Mouse (Mus musculus) stomach, postnatal 0 days (tissue): ENCODE data around the gene Gatb.

ENCODE experiments used
- CTCF ChIP-seq: IDR thresholded peaks from 2 replicates; pipeline ENCODE4 v1.5.1; 2016; ENCODE audit warnings: antibody characterized with exemption, low read depth, mild to moderate bottlenecking, moderate library complexity
- EP300 ChIP-seq: optimal IDR thresholded peaks from 2 replicates; pipeline ENCODE3; 2016; ENCODE audit warnings: antibody characterized with exemption

DNA sequence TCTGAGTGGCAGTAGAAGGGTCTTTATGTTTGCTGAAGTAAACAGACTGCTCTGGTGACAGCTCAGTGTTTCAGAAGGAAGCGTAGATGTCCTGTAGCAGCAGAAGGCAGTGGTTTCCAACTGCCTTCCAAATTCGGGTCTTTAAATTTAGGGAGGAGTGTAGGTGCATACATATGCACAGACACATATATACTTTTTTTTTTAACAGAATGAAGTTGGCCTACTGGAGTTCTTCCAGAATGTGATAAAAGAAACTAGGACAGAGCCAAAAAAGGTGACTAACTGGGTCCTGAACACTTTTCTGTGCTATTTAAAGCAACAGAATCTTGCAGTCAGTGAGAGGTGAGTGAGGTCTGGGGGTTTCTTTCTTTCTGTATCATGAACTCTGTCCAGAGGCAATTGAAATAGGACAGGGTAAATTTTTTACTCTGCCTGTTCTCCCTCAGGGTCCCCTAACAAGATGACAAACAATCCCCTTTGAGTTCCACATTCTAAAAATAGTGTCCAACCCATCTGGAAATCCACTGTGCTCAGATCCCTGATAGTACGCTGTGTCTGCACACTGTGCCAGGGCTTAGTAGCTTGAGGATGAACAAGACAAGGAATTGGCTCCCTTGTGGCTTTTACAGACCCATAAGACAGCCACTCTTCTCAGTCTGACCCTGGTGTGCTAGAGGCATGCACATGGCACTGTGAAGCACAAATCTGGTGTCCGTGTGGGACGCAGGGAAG lies 63.0 kb downstream of the Gatb start:
- TF ChIP-seq CTCF, result no peak
- no peak for TF ChIP-seq EP300
